Mouse (Mus musculus): Measurements from ENCODE around the gene Iars.

GRCm38 (mm10) chr13:49769111-49769510 lies 87.2 kb downstream of the Iars start:
- TF ChIP-seq CTCF (conservative IDR thresholded peaks at IDR 0.05; ENCODE audit: low read length) (no peak), POU5F1 (IDR thresholded peaks at IDR 0.05; ENCODE audit: borderline replicate concordance, low read length) (no peak)
